Mouse (Mus musculus): ENCODE measurements around the gene Macrod2. TPM values are rescaled to one million over a fixed set of nuclear protein-coding genes. Genes with fewer than 3 reads are reported as not detected.

Macrod2 gene
- polyA plus RNA-seq, 1 experiment: 0.95 TPM

DNA sequence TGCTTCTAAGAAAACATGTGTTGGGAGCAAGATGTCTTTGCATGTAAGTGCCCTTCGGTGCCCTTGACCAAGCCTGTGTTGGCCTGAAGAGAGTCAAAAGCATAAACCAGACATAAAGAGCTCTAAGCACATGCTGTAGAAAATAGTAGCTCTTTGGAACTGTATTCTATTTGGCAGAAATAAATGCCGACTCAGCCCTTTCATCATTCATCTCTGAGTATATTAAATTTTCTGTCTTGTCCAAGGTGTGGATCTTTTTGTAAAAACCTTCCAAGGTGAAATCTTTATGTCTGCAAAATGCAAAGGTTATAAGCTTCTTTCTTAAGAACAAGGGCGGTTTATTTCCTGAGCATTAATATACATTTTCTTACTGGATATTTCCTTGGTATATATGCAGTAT is 920.2 kb downstream of the Macrod2 start:
- Histone ChIP-seq H3K79me3 (ENCODE audit: low read depth) (no peaks in the 10 kb centered on the region), H3K36me3 (ENCODE audit: control insufficient read depth, insufficient read depth) (no peaks in the 10 kb centered on the region), H3K4me3 (ENCODE audit: insufficient read depth, poor library complexity, severe bottlenecking) (no peak overlapping the region), H3K79me2 (ENCODE audit: control insufficient read depth, insufficient read depth) (no peaks in the 10 kb centered on the region), H3K27me3 (ENCODE audit: control insufficient read depth, insufficient read depth, insufficient read length) (no peaks in the 10 kb centered on the region), H3ac (ENCODE audit: control insufficient read depth, insufficient read length, low read depth) (no peak overlapping the region)
- TF ChIP-seq USF1 (IDR thresholded peaks at IDR 0.05; ENCODE audit: low read depth): no peak
- TF ChIP-seq CEBPB (IDR thresholded peaks at IDR 0.05; ENCODE audit: low read depth): no peak
- TF ChIP-seq CTCF (IDR thresholded peaks at IDR 0.05; ENCODE audit: control insufficient read depth, insufficient read depth, insufficient read length): no peak
- no peak for TF ChIP-seq MYOG (IDR thresholded peaks at IDR 0.05; ENCODE audit: control insufficient read depth, extremely low read depth, insufficient read length)
- no peak for TF ChIP-seq MAX (IDR thresholded peaks at IDR 0.05)
- TF ChIP-seq FOSL1 (IDR thresholded peaks at IDR 0.05; ENCODE audit: insufficient read depth, low read length, poor library complexity, severe bottlenecking): no peak
- no peak for TF ChIP-seq MYOD1 (IDR thresholded peaks at IDR 0.05; ENCODE audit: control insufficient read depth, insufficient read length, low read depth)

- H3K79me3 ChIP-seq (ENCODE audit: low read depth): no peaks in the 10 kb centered on the region
- TF ChIP-seq MYOG (IDR thresholded peaks at IDR 0.05; ENCODE audit: control insufficient read depth, extremely low read depth, insufficient read length) (no peak), FOSL1 (IDR thresholded peaks at IDR 0.05; ENCODE audit: insufficient read depth, low read length, poor library complexity, severe bottlenecking) (no peak), USF1 (IDR thresholded peaks at IDR 0.05; ENCODE audit: low read depth) (no peak), MYOD1 (IDR thresholded peaks at IDR 0.05; ENCODE audit: control insufficient read depth, insufficient read length, low read depth) (no peak), CEBPB (IDR thresholded peaks at IDR 0.05; ENCODE audit: low read depth) (no peak), CTCF (IDR thresholded peaks at IDR 0.05; ENCODE audit: control insufficient read depth, insufficient read depth, insufficient read length) (no peak), MAX (IDR thresholded peaks at IDR 0.05) (no peak)
Observed at GRCm38 (mm10) chr2:141323956-141324460, 928.9 kb downstream of the Macrod2 start.

DNA sequence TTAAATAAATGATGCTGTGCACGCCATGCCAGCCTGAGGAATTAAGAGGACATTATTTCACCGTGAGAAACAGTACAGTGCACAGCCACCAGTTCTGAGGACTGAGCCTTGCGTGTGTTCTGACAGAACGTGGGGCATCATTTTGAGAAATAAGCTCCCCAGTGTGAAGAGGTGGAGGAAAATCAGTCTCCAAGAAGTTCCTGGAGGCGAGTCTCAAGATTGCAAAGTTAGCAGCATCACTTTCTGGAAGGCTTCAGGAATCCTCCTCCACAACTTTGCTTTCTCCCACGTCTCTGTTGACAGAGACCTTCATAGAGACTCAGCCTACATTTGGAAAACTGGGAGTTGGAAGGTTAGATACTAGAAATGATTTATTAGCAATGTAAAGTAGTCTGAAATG is 932.2 kb downstream of the Macrod2 start:
- no peak overlapping the region for H3ac ChIP-seq (ENCODE audit: control insufficient read depth, insufficient read length, low read depth)
- H3K79me3 ChIP-seq (ENCODE audit: low read depth): no peaks in the 10 kb centered on the region
- H3K36me3 ChIP-seq (ENCODE audit: control insufficient read depth, insufficient read depth): no peaks in the 10 kb centered on the region
- H3K27me3 ChIP-seq (ENCODE audit: control insufficient read depth, insufficient read depth, insufficient read length): no peaks in the 10 kb centered on the region
- H3K79me2 ChIP-seq (ENCODE audit: control insufficient read depth, insufficient read depth): no peaks in the 10 kb centered on the region
- no peak overlapping the region for H3K4me3 ChIP-seq (ENCODE audit: insufficient read depth, poor library complexity, severe bottlenecking)
- TF ChIP-seq FOSL1 (IDR thresholded peaks at IDR 0.05; ENCODE audit: insufficient read depth, low read length, poor library complexity, severe bottlenecking): no peak
- TF ChIP-seq CTCF (IDR thresholded peaks at IDR 0.05; ENCODE audit: control insufficient read depth, insufficient read depth, insufficient read length): no peak
- TF ChIP-seq MAX (IDR thresholded peaks at IDR 0.05): no peak
- TF ChIP-seq MYOD1 (IDR thresholded peaks at IDR 0.05; ENCODE audit: control insufficient read depth, insufficient read length, low read depth): no peak
- no peak for TF ChIP-seq CEBPB (IDR thresholded peaks at IDR 0.05; ENCODE audit: low read depth)
- no peak for TF ChIP-seq USF1 (IDR thresholded peaks at IDR 0.05; ENCODE audit: low read depth)

More at GRCm38 (mm10) chr2:141323956-141324460, 928.9 kb downstream of the Macrod2 start:
- Histone ChIP-seq H3K27me3 (ENCODE audit: control insufficient read depth, insufficient read depth, insufficient read length) (no peaks in the 10 kb centered on the region), H3K4me3 (ENCODE audit: insufficient read depth, poor library complexity, severe bottlenecking) (no peak overlapping the region), H3K79me2 (ENCODE audit: control insufficient read depth, insufficient read depth) (no peaks in the 10 kb centered on the region), H3K36me3 (ENCODE audit: control insufficient read depth, insufficient read depth) (no peaks in the 10 kb centered on the region), H3ac (ENCODE audit: control insufficient read depth, insufficient read length, low read depth) (no peak overlapping the region)

GRCm38 (mm10) chr2:141337708-141338107 is 942.6 kb downstream of the Macrod2 start:
- Histone ChIP-seq H3ac (ENCODE audit: control insufficient read depth, insufficient read length, low read depth) (no peak overlapping the region), H3K4me3 (ENCODE audit: insufficient read depth, poor library complexity, severe bottlenecking) (no peak overlapping the region), H3K27me3 (ENCODE audit: control insufficient read depth, insufficient read depth, insufficient read length) (no peaks in the 10 kb centered on the region), H3K79me3 (ENCODE audit: low read depth) (no peaks in the 10 kb centered on the region), H3K79me2 (ENCODE audit: control insufficient read depth, insufficient read depth) (no peaks in the 10 kb centered on the region), H3K36me3 (ENCODE audit: control insufficient read depth, insufficient read depth) (no peaks in the 10 kb centered on the region)
- TF ChIP-seq MYOG (IDR thresholded peaks at IDR 0.05; ENCODE audit: control insufficient read depth, extremely low read depth, insufficient read length) (no peak), FOSL1 (IDR thresholded peaks at IDR 0.05; ENCODE audit: insufficient read depth, low read length, poor library complexity, severe bottlenecking) (no peak), USF1 (IDR thresholded peaks at IDR 0.05; ENCODE audit: low read depth) (no peak), CTCF (IDR thresholded peaks at IDR 0.05; ENCODE audit: control insufficient read depth, insufficient read depth, insufficient read length) (no peak)

DNA sequence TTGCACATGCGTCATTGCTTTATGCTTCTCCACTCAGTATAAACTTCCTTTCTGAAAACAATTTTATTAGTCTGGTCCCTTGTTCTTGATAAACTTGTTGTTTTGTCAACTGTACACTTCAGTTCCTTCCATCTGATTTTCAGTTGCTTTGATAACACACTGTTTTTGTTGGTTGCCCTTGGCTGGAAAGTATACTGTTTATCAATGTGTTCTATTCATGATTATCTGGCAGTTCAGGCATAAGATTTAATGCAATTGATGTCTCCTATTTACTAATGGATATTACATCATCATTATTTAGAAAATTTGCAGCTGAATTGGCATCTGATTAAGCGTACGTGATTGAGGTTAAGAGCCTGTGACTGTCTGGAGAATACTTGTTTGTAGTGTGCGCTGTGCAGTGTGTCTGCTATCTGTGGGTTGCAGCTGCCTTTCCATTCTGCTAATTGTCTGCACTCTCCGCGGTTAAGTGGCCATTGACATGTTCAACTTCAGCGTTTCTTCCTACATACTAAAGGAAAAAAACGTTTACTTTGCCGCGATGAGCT is 949.0 kb downstream of the Macrod2 start:
- no peaks in the 10 kb centered on the region for H3K27me3 ChIP-seq (ENCODE audit: control insufficient read depth, insufficient read depth, insufficient read length)
- no peak overlapping the region for H3K4me3 ChIP-seq (ENCODE audit: insufficient read depth, poor library complexity, severe bottlenecking)
- H3K36me3 ChIP-seq (ENCODE audit: control insufficient read depth, insufficient read depth): no peaks in the 10 kb centered on the region
- TF ChIP-seq MYOG (IDR thresholded peaks at IDR 0.05; ENCODE audit: control insufficient read depth, extremely low read depth, insufficient read length): no peak
- no peak overlapping the region for H3ac ChIP-seq (ENCODE audit: control insufficient read depth, insufficient read length, low read depth)
- H3K79me3 ChIP-seq (ENCODE audit: low read depth): no peaks in the 10 kb centered on the region
- no peaks in the 10 kb centered on the region for H3K79me2 ChIP-seq (ENCODE audit: control insufficient read depth, insufficient read depth)

- H3K27me3 ChIP-seq (ENCODE audit: control insufficient read depth, insufficient read depth, insufficient read length): no peaks in the 10 kb centered on the region
- no peaks in the 10 kb centered on the region for H3K79me2 ChIP-seq (ENCODE audit: control insufficient read depth, insufficient read depth)
- no peak overlapping the region for H3K4me3 ChIP-seq (ENCODE audit: insufficient read depth, poor library complexity, severe bottlenecking)
- H3K36me3 ChIP-seq (ENCODE audit: control insufficient read depth, insufficient read depth): no peaks in the 10 kb centered on the region
- no peak for TF ChIP-seq MAX (IDR thresholded peaks at IDR 0.05)
- H3K79me3 ChIP-seq (ENCODE audit: low read depth): no peaks in the 10 kb centered on the region
- H3ac ChIP-seq (ENCODE audit: control insufficient read depth, insufficient read length, low read depth): no peak overlapping the region
Observed at GRCm38 (mm10) chr2:141352623-141353022, 957.5 kb downstream of the Macrod2 start.

Data from C2C12 (cell line).